12 mouse cellular contexts compared by ENCODE assay signal in the genomic region with DNA sequence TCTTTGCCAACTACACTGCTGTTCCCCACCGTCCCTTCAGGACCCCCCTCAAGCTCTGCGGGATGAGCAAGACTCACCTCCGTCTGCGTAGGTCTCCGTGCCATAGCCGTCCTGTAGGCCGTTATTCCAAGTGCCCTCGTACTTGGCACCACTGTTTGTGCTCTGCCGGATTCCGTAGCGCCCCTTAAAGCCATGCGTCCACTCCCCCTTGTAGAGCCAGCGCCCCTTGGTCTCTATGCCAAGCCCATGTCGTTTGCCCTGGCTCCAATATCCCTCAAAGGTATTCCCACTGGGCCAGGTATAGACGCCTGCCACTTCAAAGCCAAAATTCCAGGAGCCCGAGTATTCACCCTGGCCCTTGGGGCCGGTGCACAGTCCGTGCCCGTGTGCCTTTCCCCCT. TPM values are rescaled to one million over a fixed set of nuclear protein-coding genes. Genes with fewer than 3 reads are reported as not detected.
A peak's percentile ranks its signal among the peaks of the same experiment; 100 is the strongest.
DNase-seq lines count a peak whose midpoint lies in the region; ATAC-seq lines count a peak whose summit lies in the region.
"Had no signal": no experiment of that assay in that cellular context is flagged by ENCODE, and none has a peak within 500 bp of the region (broad histone marks: within the 10 kb centered on the region; RNA-seq: fewer than 3 reads in every experiment).

No protein-coding gene starts in this region.

- 0 out of 2 replicates have a peak, but pooled peaks cover 4% of the 10 kb centered on the region for H3K27me3 ChIP-seq in forebrain, embryonic 10.5 days (ENCODE audit: poor library complexity, severe bottlenecking)
- no peaks in the 10 kb centered on the region for H3K27me3 ChIP-seq in forebrain, embryonic 14.5 days (replicated peaks; ENCODE audit: control insufficient read depth, insufficient read depth, low read length)
- no peaks in the 10 kb centered on the region for H3K27me3 ChIP-seq in kidney, embryonic 15.5 days
- no peaks in the 10 kb centered on the region for H3K27me3 ChIP-seq in embryonic facial prominence, embryonic 12.5 days
- 0 out of 2 replicates have a peak, but pooled peaks cover 6% of the 10 kb centered on the region for H3K27me3 ChIP-seq in limb, embryonic 12.5 days

- no peaks in the 10 kb centered on the region for H3K9me3 ChIP-seq in forebrain, embryonic 10.5 days
- H3K9me3 ChIP-seq in forebrain, embryonic 14.5 days (replicated peaks; ENCODE audit: control insufficient read depth, low read length), result no peaks in the 10 kb centered on the region
- H3K9me3 ChIP-seq in kidney, embryonic 15.5 days (replicated peaks), result no peaks in the 10 kb centered on the region
- H3K9me3 ChIP-seq in embryonic facial prominence, embryonic 12.5 days, result no peaks in the 10 kb centered on the region
- no peaks in the 10 kb centered on the region for H3K9me3 ChIP-seq in limb, embryonic 12.5 days
- H3K9me3 ChIP-seq: hindbrain, embryonic 13.5 days had no signal

- no peak for DNase-seq in forebrain, embryonic 10.5 days (ENCODE audit: extremely low spot score, low spot score)
- DNase-seq in forebrain, embryonic 14.5 days (ENCODE audit: low spot score), result no peak
- no peak for DNase-seq in kidney, adult 9 months
- DNase-seq in c-Kit-positive CD71-positive TER-119-positive erythroid progenitor cells, embryonic 14.5 days (ENCODE audit: low spot score), result no peak
- no peak for DNase-seq in urinary bladder, postnatal 25 days (ENCODE audit: low spot score)
- DNase-seq: cerebellum, adult 9-10 months; left cerebral cortex, postnatal 4 days had no signal

- H3K4me1 ChIP-seq in forebrain, embryonic 10.5 days, result peaks cover 15% of the 10 kb centered on the region
- no peaks in the 10 kb centered on the region for H3K4me1 ChIP-seq in forebrain, embryonic 14.5 days (ENCODE audit: control insufficient read depth, insufficient read depth, low read length)
- H3K4me1 ChIP-seq in kidney, embryonic 15.5 days, result peaks cover 21% of the 10 kb centered on the region
- H3K4me1 ChIP-seq in embryonic facial prominence, embryonic 12.5 days, result peaks cover 14% of the 10 kb centered on the region
- H3K4me1 ChIP-seq in limb, embryonic 12.5 days (replicated peaks), result peaks cover 15% of the 10 kb centered on the region

- WGBS in forebrain, embryonic 10.5 days, result 94% methylated on average over 19 of the region's 19 CpGs
- WGBS in forebrain, embryonic 14.5 days, result 93% methylated on average over 19 of the region's 19 CpGs
- 85% methylated on average over 19 of the region's 19 CpGs for WGBS in kidney, embryonic 15.5 days
- WGBS in embryonic facial prominence, embryonic 12.5 days, result 87% methylated on average over 19 of the region's 19 CpGs
- 92% methylated on average over 19 of the region's 19 CpGs for WGBS in limb, embryonic 12.5 days

- no peaks in the 10 kb centered on the region for H3K36me3 ChIP-seq in forebrain, embryonic 10.5 days (replicated peaks)
- no peaks in the 10 kb centered on the region for H3K36me3 ChIP-seq in forebrain, embryonic 14.5 days (ENCODE audit: control insufficient read depth, insufficient read depth, low read length)
- H3K36me3 ChIP-seq in kidney, embryonic 15.5 days, result no peaks in the 10 kb centered on the region
- no peaks in the 10 kb centered on the region for H3K36me3 ChIP-seq in embryonic facial prominence, embryonic 12.5 days
- H3K36me3 ChIP-seq in limb, embryonic 12.5 days, result no peaks in the 10 kb centered on the region
- H3K36me3 ChIP-seq: hindbrain, embryonic 13.5 days had no signal

- H3K27ac ChIP-seq in forebrain, embryonic 10.5 days, result peak overlapping the region; percentile 76; the same call in 1 of the 2 replicates
- H3K27ac ChIP-seq in forebrain, embryonic 14.5 days (ENCODE audit: low read depth, low read length), result no peak overlapping the region
- H3K27ac ChIP-seq in kidney, embryonic 15.5 days, result no peak overlapping the region
- no peak overlapping the region for H3K27ac ChIP-seq in embryonic facial prominence, embryonic 12.5 days
- no peak overlapping the region for H3K27ac ChIP-seq in limb, embryonic 12.5 days
- H3K27ac ChIP-seq: hindbrain, embryonic 13.5 days had no signal

- no peak overlapping the region for H3K4me2 ChIP-seq in forebrain, embryonic 14.5 days (ENCODE audit: low read length)
- H3K4me2 ChIP-seq in kidney, embryonic 15.5 days, result peak overlapping the region; percentile 62
- peak overlapping the region; percentile 36; the same call in 1 of the 2 replicates for H3K4me2 ChIP-seq in embryonic facial prominence, embryonic 12.5 days (replicated peaks)
- H3K4me2 ChIP-seq in limb, embryonic 12.5 days, result peak overlapping the region; percentile 52

- no peak for ATAC-seq in forebrain, embryonic 14.5 days
- 0 out of 2 replicates have a peak, but pooled peaks have one; percentile 6 for ATAC-seq in kidney, embryonic 15.5 days (replicated peaks; ENCODE audit: low FRiP score)
- ATAC-seq in embryonic facial prominence, embryonic 12.5 days (ENCODE audit: insufficient number of reproducible peaks, insufficient read depth, low FRiP score, low TSS enrichment), result no peak
- no peak for ATAC-seq in limb, embryonic 12.5 days (ENCODE audit: insufficient number of reproducible peaks, insufficient read depth, low FRiP score, low TSS enrichment, low read depth)

- H3K9ac ChIP-seq in forebrain, embryonic 14.5 days (ENCODE audit: low read length), result no peak overlapping the region
- peak overlapping the region; percentile 35; the same call in 1 of the 2 replicates for H3K9ac ChIP-seq in kidney, embryonic 15.5 days
- no peak overlapping the region for H3K9ac ChIP-seq in embryonic facial prominence, embryonic 12.5 days
- H3K9ac ChIP-seq in limb, embryonic 12.5 days (replicated peaks), result no peak overlapping the region; the same call in 1 of the 2 replicates
- H3K9ac ChIP-seq: hindbrain, embryonic 13.5 days had no signal

- H3K4me3 ChIP-seq in forebrain, embryonic 10.5 days, result peak overlapping the region; percentile 37
- no peak overlapping the region for H3K4me3 ChIP-seq in forebrain, embryonic 14.5 days (ENCODE audit: low read depth, low read length)
- peak overlapping the region; percentile 41 for H3K4me3 ChIP-seq in kidney, embryonic 15.5 days (replicated peaks)
- H3K4me3 ChIP-seq in embryonic facial prominence, embryonic 12.5 days, result no peak overlapping the region
- H3K4me3 ChIP-seq in limb, embryonic 12.5 days (replicated peaks), result peak overlapping the region; percentile 27
- H3K4me3 ChIP-seq: erythroblast, embryonic 14.5 days; hindbrain, embryonic 13.5 days had no signal

RNA-seq across cellular contexts. Expression of a gene that starts 0.7 kb away (rescaled TPM):
- polyA plus RNA-seq in forebrain, embryonic 10.5 days (2016; fragmentation: Nextera tagmentation; extraction: Ambion mirVana), result 0.34 and 0.47 TPM in 2 replicates
- polyA plus RNA-seq in forebrain, embryonic 14.5 days (2014; fragmentation: Nextera tagmentation; extraction: Ambion mirVana), result 0.08 and 0.15 TPM in 2 replicates
- polyA plus RNA-seq in kidney, embryonic 15.5 days (2015; fragmentation: Nextera tagmentation; extraction: Ambion mirVana), result 2.5 and 4.2 TPM in 2 replicates
- polyA plus RNA-seq in embryonic facial prominence, embryonic 12.5 days (2016; fragmentation: Nextera tagmentation; extraction: Ambion mirVana), result 1.5 TPM in 2 replicates
- polyA plus RNA-seq in limb, embryonic 12.5 days (2016; fragmentation: Nextera tagmentation; extraction: Ambion mirVana), result 1.6 and 2.2 TPM in 2 replicates
- polyA plus RNA-seq: erythroblast, embryonic 14.5 days had no signal

RNA-seq across cellular contexts. Expression of a gene that starts 27.4 kb away (rescaled TPM):
- polyA plus RNA-seq in forebrain, embryonic 10.5 days (2016; fragmentation: Nextera tagmentation; extraction: Ambion mirVana), result 86.8 and 95.5 TPM in 2 replicates
- 83.6 and 90.3 TPM in 2 replicates for polyA plus RNA-seq in forebrain, embryonic 14.5 days (2014; fragmentation: Nextera tagmentation; extraction: Ambion mirVana)
- polyA plus RNA-seq in kidney, embryonic 15.5 days (2015; fragmentation: Nextera tagmentation; extraction: Ambion mirVana), result 87.0 and 87.3 TPM in 2 replicates
- polyA plus RNA-seq in embryonic facial prominence, embryonic 12.5 days (2016; fragmentation: Nextera tagmentation; extraction: Ambion mirVana), result 85.4 and 87.3 TPM in 2 replicates
- polyA plus RNA-seq in limb, embryonic 12.5 days (2016; fragmentation: Nextera tagmentation; extraction: Ambion mirVana), result 85.1 and 91.8 TPM in 2 replicates

RNA-seq across cellular contexts. Expression of a gene that starts 41.2 kb away (rescaled TPM):
- polyA plus RNA-seq in forebrain, embryonic 10.5 days (2016; fragmentation: Nextera tagmentation; extraction: Ambion mirVana), result 10.0 and 11.8 TPM in 2 replicates
- 107 and 113 TPM in 2 replicates for polyA plus RNA-seq in forebrain, embryonic 14.5 days (2014; fragmentation: Nextera tagmentation; extraction: Ambion mirVana)
- 1.2 and 2.8 TPM in 2 replicates for polyA plus RNA-seq in kidney, embryonic 15.5 days (2015; fragmentation: Nextera tagmentation; extraction: Ambion mirVana)
- polyA plus RNA-seq in embryonic facial prominence, embryonic 12.5 days (2016; fragmentation: Nextera tagmentation; extraction: Ambion mirVana), result 7.5 and 10.4 TPM in 2 replicates
- 0.40 and 0.59 TPM in 2 replicates for polyA plus RNA-seq in limb, embryonic 12.5 days (2016; fragmentation: Nextera tagmentation; extraction: Ambion mirVana)
- polyA plus RNA-seq: erythroblast, embryonic 14.5 days had no signal

Comparison
In these comparisons a context has a peak if more than half of its experiments do, and no peak if none do; other contexts are left out.
1. H3K4me3 ChIP-seq: peak in forebrain, embryonic 10.5 days (single experiment), kidney, embryonic 15.5 days (single experiment) and limb, embryonic 12.5 days (single experiment); none in forebrain, embryonic 14.5 days (single experiment) and embryonic facial prominence, embryonic 12.5 days (single experiment).